Comparison of ENCODE assay signal across 9 mouse cellular contexts in the genomic region with DNA sequence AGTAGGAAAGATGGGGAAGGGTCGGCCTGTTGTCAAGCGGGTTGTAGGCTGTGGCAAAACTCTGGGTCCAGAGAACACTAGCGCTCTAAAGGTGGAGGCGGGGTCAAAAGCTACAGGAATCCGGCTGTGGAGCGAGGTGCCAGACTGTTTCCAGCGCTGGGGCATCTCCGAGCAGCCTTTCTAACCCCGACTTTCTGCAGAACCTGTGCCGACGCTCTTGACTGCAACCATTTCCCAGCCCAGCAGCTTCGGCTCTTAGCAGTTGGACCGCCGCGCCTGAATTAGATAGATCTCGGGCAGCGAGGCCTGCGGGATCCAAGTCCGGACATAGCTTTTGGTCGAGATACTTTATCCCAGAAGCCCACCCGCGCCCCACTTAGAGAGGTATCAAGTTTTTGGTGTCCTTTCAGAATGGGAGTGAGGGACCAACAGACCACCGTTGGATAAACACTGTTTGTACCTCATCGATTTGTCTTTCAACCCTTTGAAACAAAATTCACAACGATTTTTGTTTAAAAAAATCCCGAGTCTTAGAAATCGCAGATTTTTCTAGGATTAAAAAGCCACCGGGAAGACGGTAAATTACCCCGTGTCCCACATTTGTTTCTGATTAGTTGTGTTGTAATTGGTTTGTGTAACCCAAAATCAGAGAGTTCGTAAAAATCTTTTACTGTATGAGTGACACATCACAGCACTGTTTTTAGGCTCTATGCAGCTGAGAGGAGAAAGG. TPM values are rescaled to one million over a fixed set of nuclear protein-coding genes. Genes with fewer than 3 reads are reported as not detected.
DNase-seq lines count a peak whose midpoint lies in the region; ATAC-seq and TF ChIP-seq lines count a peak whose summit lies in the region.
"Had no signal": no experiment of that assay in that cellular context is flagged by ENCODE, and none has a peak within 500 bp of the region (broad histone marks: within the 10 kb centered on the region; RNA-seq: fewer than 3 reads in every experiment).

No protein-coding gene starts in this region.

- peak overlapping the region; percentile 48 for H3K4me3 ChIP-seq in heart, embryonic 11.5 days (ENCODE audit: low read depth, low read length)
- H3K4me3 ChIP-seq in heart, postnatal 0 days (ENCODE audit: low read depth, low read length): 0 out of 2 replicates have a peak overlapping the region, but pooled peaks have one; percentile 1
- peak overlapping the region; percentile 45 for H3K4me3 ChIP-seq in limb, embryonic 12.5 days (replicated peaks)

- peaks cover 21% of the 10 kb centered on the region for H3K4me1 ChIP-seq in heart, embryonic 11.5 days (ENCODE audit: control insufficient read depth, insufficient read depth, low read length)
- H3K4me1 ChIP-seq in heart, postnatal 0 days (ENCODE audit: control insufficient read depth, insufficient read depth): peaks cover 8% of the 10 kb centered on the region; the same call in 1 of the 2 replicates
- H3K4me1 ChIP-seq in limb, embryonic 12.5 days (replicated peaks): peaks cover 44% of the 10 kb centered on the region

- WGBS in heart, embryonic 11.5 days (ENCODE audit: insufficient replicate concordance): 2% methylated on average over 31 of the region's 31 CpGs
- WGBS in heart, postnatal 0 days: 3% methylated on average over 31 of the region's 31 CpGs
- WGBS in limb, embryonic 12.5 days: 1% methylated on average over 31 of the region's 31 CpGs

- DNase-seq in heart, adult 8-10 months (ENCODE audit: low spot score): no peak
- DNase-seq in brain, embryonic 14.5 days (ENCODE audit: low read depth): peak; percentile 55
- DNase-seq in heart, postnatal 0 days (ENCODE audit: low spot score): no peak
- DNase-seq in adrenal gland, postnatal 10 days: no peak
- no peak for DNase-seq in spleen, postnatal 14 days (ENCODE audit: low spot score in 2 of 2)

- no peaks in the 10 kb centered on the region for H3K36me3 ChIP-seq in heart, embryonic 11.5 days (ENCODE audit: control insufficient read depth, insufficient read depth, low read length)
- no peaks in the 10 kb centered on the region for H3K36me3 ChIP-seq in heart, postnatal 0 days (replicated peaks; ENCODE audit: control insufficient read depth, insufficient read depth, low read length)
- H3K36me3 ChIP-seq in limb, embryonic 12.5 days: no peaks in the 10 kb centered on the region

- no peak for TF ChIP-seq EP300 in heart, postnatal 0 days (IDR thresholded peaks at IDR 0.05; ENCODE audit: low read depth)

- peaks cover 61% of the 10 kb centered on the region for H3K27me3 ChIP-seq in heart, embryonic 11.5 days (ENCODE audit: control insufficient read depth, insufficient read depth, low read length)
- peaks cover 89% of the 10 kb centered on the region for H3K27me3 ChIP-seq in heart, postnatal 0 days (ENCODE audit: control insufficient read depth, insufficient read depth, low read length)
- peaks cover 82% of the 10 kb centered on the region for H3K27me3 ChIP-seq in limb, embryonic 12.5 days

- H3K9me3 ChIP-seq in heart, embryonic 11.5 days (replicated peaks; ENCODE audit: control insufficient read depth, low read length): no peaks in the 10 kb centered on the region
- H3K9me3 ChIP-seq in heart, postnatal 0 days (replicated peaks; ENCODE audit: control insufficient read depth, low read length): no peaks in the 10 kb centered on the region
- H3K9me3 ChIP-seq in limb, embryonic 12.5 days: no peaks in the 10 kb centered on the region

- ATAC-seq in heart, embryonic 11.5 days (replicated peaks; ENCODE audit: insufficient number of reproducible peaks, low FRiP score, low TSS enrichment): no peak
- ATAC-seq in heart, postnatal 0 days (ENCODE audit: insufficient read depth, low read depth): no peak
- no peak for ATAC-seq in limb, embryonic 12.5 days (ENCODE audit: insufficient number of reproducible peaks, insufficient read depth, low FRiP score, low TSS enrichment, low read depth)
- no peak for ATAC-seq in monocyte, adult 5-6 weeks (replicated peaks; ENCODE audit: insufficient number of reproducible peaks, low FRiP score, low TSS enrichment, poor library complexity, severe bottlenecking)

- no peak overlapping the region for H3K9ac ChIP-seq in heart, embryonic 11.5 days (ENCODE audit: low read depth, low read length)
- H3K9ac ChIP-seq in heart, postnatal 0 days (replicated peaks; ENCODE audit: low read depth, low read length): no peak overlapping the region
- peak overlapping the region; percentile 40; the same call in 1 of the 2 replicates for H3K9ac ChIP-seq in limb, embryonic 12.5 days (replicated peaks)

- H3K4me2 ChIP-seq in heart, embryonic 11.5 days: peak overlapping the region; percentile 82
- no peak overlapping the region for H3K4me2 ChIP-seq in heart, postnatal 0 days (ENCODE audit: low read depth, low read length)
- peak overlapping the region; percentile 71 for H3K4me2 ChIP-seq in limb, embryonic 12.5 days

- no peak overlapping the region for H3K27ac ChIP-seq in heart, embryonic 11.5 days (ENCODE audit: low read depth, low read length)
- H3K27ac ChIP-seq in heart, postnatal 0 days (ENCODE audit: low read depth): no peak overlapping the region
- H3K27ac ChIP-seq in limb, embryonic 12.5 days: no peak overlapping the region

- TF ChIP-seq POLR2A in brain, embryonic 14.5 days (IDR thresholded peaks at IDR 0.05; ENCODE audit: borderline replicate concordance, extremely low read depth, insufficient read depth, insufficient read length, poor library complexity, severe bottlenecking): no peak

- TF ChIP-seq CTCF in brain, embryonic 14.5 days (IDR thresholded peaks at IDR 0.05; ENCODE audit: borderline replicate concordance, extremely low read depth, insufficient read depth, insufficient read length): no peak
- TF ChIP-seq CTCF in heart, postnatal 0 days (IDR thresholded peaks at IDR 0.05; ENCODE audit: low read depth): no peak

RNA-seq across cellular contexts. Expression of gene Isl2, which starts 1.4 kb away (rescaled TPM):
- 0.69 and 2.1 TPM in 2 replicates for polyA plus RNA-seq in heart, embryonic 11.5 days (2014; fragmentation: Nextera tagmentation; extraction: Ambion mirVana)
- not detected for total RNA-seq in heart, adult 8-10 months (2022)
- polyA plus RNA-seq in brain, embryonic 14.5 days (2012; rRNA removed): 1.5 and 3.7 TPM in 2 replicates
- total RNA-seq in heart, postnatal 0 days (2014; rRNA removed; ENCODE audit: low replicate concordance): not detected in 2 replicates
- not detected in 2 replicates for polyA plus RNA-seq in heart, postnatal 0 days (2015; fragmentation: Nextera tagmentation; extraction: Ambion mirVana)
- polyA plus RNA-seq in limb, embryonic 12.5 days (2016; fragmentation: Nextera tagmentation; extraction: Ambion mirVana): 2.3 and 3.6 TPM in 2 replicates
- not detected in 3 replicates for total RNA-seq in monocyte, adult 5-6 weeks (2017)
- not detected for total RNA-seq in adrenal gland, postnatal 10 days (2021)
- total RNA-seq: MEL had no signal

RNA-seq across cellular contexts. Expression of gene Etfa, which starts 27.8 kb away (rescaled TPM):
- 283 and 296 TPM in 2 replicates for polyA plus RNA-seq in heart, embryonic 11.5 days (2014; fragmentation: Nextera tagmentation; extraction: Ambion mirVana)
- total RNA-seq in heart, adult 8-10 months (2022): 1,000 to 10,000 TPM in 2 of 4 experiments, 100 to 1,000 TPM in 2; 853 to 1,095 (median 1,008) TPM
- 36.0 and 36.7 TPM in 2 replicates for polyA plus RNA-seq in brain, embryonic 14.5 days (2012; rRNA removed)
- total RNA-seq in heart, postnatal 0 days (2014; rRNA removed; ENCODE audit: low replicate concordance): 85.6 and 94.5 TPM in 2 replicates
- 929 and 949 TPM in 2 replicates for polyA plus RNA-seq in heart, postnatal 0 days (2015; fragmentation: Nextera tagmentation; extraction: Ambion mirVana)
- polyA plus RNA-seq in limb, embryonic 12.5 days (2016; fragmentation: Nextera tagmentation; extraction: Ambion mirVana): 183 and 192 TPM in 2 replicates
- total RNA-seq in monocyte, adult 5-6 weeks (2017): 41.8 to 63.2 TPM (median 48.1 TPM) in 3 replicates
- total RNA-seq in adrenal gland, postnatal 10 days (2021): 1,000 to 10,000 TPM; 1,213 to 1,256 TPM
